Mouse (Mus musculus): Measurements from ENCODE around the gene Map6d1.

The Map6d1 gene

DNA sequence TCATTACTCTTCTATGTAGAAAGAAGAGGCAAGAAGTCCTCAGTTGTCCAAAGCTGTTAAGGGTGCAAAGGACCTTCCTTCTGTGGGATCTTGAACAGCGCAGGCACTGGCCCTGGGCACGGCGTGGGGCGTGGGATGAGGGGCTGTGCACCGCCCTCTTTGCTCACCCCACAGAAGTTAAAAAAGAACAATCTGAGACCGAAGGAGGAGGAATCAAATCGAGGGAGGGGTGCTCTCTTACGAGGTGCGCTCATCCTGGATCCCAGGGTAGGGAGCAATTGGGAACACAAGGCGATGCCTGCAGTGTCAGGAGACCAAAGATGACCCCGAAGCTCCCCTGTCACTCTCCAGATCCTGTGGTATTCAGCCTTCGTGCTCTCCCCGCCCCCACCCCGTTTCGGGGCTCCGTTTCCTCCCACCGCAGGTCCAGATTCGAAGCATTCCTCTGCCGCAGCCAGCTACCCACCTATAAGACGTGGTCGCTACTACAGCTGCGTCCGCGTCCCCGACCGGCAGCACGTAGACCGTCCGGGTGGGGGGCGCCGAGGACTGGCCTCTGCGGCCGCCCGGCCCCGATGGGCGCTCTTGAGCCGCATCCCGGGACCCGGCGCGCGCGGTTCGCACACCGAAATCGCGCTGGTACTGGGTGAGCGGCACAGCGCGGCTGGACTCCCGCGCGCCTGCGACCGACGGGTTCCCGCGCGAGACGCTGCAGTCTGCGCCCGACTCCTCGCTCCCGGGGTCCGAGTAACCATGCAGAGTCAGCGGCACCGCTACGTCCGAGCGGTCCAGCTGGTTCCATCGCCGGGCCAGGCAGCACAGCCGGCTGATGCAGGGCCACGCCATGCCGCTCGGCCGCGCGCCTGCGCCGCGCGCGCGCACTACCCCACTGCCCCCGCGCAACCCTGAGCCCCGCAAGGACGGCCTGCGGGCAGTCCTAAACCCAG lies at the start of gene Map6d1:
Map6d1 (minus strand) TSS at position 891 of the 947 bp plus-strand sequence.
- peak in 1 of 2 experiments; percentile 19 for DNase-seq (ENCODE audit: low spot score in 2 of 2)

- no peak for DNase-seq (ENCODE audit: low spot score in 2 of 2)
Measured at GRCm38 (mm10) chr16:20280238-20280637, 39.1 kb upstream of the Map6d1 start.

GRCm38 (mm10) chr16:20279395-20279794 lies 38.2 kb upstream of the Map6d1 start:
- no peak for DNase-seq (ENCODE audit: low spot score in 2 of 2)

DNA sequence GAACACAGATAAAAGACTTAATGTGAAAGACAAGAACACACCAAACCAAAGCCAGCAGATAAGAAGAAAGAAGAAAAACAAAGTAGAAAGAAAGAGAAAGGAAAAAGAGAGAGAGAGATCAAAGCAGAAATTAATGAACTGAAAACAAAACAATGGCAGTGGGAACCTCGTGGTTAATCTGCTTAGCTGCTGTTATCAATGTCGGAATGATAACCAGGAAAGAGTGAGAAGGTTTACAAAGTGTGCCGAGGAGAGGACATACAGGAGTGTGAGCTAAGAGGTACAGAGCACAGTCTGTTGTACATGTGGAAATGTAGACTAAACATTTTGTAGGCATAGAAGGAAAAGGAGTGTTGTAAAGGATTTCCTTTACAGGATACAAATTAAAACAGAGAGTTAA lies 31.8 kb upstream of the Map6d1 start:
- DNase-seq (ENCODE audit: low spot score in 2 of 2), result no peak

- DNase-seq (ENCODE audit: low spot score in 2 of 2), result no peak
Measured at GRCm38 (mm10) chr16:20271339-20271738, 30.2 kb upstream of the Map6d1 start.

DNA sequence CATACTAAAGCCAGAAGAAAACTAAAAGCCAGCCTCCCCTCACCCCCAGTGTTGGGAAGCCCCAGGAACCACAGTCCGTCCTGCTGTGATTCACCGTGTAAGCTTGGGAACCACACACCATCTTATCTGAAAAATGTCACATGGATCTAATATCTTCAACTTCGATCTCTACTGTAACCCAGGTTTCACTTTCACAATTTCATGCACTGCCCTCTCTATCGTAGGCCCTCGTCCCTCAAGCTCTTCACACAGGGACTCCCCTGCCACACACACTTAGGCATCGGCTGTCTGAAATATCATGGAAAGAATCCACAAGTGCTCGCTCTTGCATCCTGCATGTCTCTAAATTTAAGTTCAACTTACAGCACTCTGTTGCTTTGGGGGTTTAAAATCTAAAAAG lies 23.9 kb upstream of the Map6d1 start:
- no peak for DNase-seq (ENCODE audit: low spot score in 2 of 2)

- no peak for DNase-seq (ENCODE audit: low spot score in 2 of 2)
Measured at GRCm38 (mm10) chr16:20257926-20258325, 16.8 kb upstream of the Map6d1 start.

- DNase-seq (ENCODE audit: low spot score in 2 of 2), result no peak
Measured at GRCm38 (mm10) chr16:20248442-20249174, 7.5 kb upstream of the Map6d1 start.

DNA sequence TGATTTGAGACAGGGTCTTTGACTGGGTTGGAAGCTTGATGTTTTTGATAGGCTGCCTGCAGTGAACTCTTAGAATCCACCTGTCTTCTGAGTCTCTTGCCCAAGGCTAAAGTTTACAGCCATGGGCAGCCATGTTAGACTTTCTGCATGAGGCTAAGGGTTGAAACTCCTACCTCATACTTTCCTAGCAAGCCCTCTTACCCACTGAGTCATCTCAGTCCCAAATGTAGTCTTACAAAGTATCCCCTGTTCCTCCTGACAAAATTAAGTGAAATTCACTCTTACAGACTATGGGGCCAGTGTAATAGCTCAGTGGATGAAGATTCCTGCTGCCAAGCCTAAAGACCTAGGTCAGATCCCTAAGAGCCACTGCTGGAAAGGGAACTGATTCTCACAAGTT lies 5.9 kb upstream of the Map6d1 start:
- no peak for DNase-seq (ENCODE audit: low spot score in 2 of 2)

GRCm38 (mm10) chr16:20238646-20239045 lies 2.5 kb downstream of the Map6d1 start:
- no peak for DNase-seq (ENCODE audit: low spot score in 2 of 2)

DNA sequence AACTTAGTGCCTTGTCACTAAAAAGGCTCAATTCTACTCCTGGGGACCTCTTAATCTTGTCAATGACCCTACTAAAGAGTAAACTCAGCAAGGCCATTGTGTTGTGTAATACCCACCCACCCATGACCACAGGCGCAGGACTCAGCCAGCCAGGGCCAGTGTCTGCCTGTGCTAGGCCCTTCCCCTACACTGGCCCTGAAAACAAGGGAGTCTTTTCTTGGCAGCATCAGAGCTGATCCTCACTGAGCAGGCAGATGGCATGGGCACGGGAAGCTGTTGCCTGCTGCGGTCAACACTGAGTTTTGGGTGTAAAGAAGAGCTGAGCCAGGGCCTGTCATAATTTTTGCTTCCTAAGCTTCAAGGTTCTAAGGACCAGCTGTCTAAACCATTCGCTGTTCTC lies 3.7 kb downstream of the Map6d1 start:
- no peak for DNase-seq (ENCODE audit: low spot score in 2 of 2)

DNA sequence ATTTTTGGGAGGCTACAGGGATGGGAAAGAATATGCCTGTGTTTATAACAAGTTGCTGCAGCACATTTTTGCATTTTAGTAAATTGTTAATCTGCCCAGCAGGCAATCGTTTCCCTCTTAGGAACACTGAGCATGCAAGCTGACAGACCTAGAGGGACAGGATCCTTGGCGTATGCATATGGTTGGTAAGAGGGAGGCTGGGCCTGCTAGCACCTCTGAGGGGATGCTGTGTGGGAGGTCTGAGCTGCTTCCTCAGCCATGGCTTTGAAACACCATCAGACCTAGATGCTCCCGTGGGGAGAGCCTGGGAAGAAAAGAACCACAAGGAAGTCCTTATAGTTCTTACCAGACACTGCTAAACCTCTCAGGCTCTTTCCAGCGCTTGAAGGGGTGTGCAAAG lies 6.8 kb downstream of the Map6d1 start:
- DNase-seq (ENCODE audit: low spot score in 2 of 2), result no peak

DNA sequence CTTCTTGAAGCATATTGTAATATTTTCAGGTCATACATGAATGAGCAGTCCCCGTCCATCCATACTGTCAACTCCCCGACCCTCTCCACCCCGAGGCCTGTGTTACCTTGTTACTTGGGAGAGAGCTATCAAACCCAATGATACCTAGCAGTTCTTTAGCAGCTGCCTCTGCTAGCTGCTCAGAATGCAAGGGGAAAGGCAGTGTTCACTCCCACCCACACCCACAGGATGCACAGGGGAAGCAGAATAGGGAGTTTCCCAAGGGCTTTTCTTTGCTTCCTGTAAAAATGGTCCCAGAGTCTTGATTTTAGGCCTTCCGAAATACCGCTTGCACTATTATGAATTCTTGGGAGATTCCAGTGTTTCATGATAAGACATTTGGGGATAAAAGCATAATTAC lies 13.0 kb downstream of the Map6d1 start:
- DNase-seq (ENCODE audit: low spot score in 2 of 2), result no peak

- no peak for DNase-seq (ENCODE audit: low spot score in 2 of 2)
Measured at GRCm38 (mm10) chr16:20227504-20227903, 13.7 kb downstream of the Map6d1 start.

GRCm38 (mm10) chr16:20226676-20227075 lies 14.5 kb downstream of the Map6d1 start:
- no peak for DNase-seq (ENCODE audit: low spot score in 2 of 2)

DNA sequence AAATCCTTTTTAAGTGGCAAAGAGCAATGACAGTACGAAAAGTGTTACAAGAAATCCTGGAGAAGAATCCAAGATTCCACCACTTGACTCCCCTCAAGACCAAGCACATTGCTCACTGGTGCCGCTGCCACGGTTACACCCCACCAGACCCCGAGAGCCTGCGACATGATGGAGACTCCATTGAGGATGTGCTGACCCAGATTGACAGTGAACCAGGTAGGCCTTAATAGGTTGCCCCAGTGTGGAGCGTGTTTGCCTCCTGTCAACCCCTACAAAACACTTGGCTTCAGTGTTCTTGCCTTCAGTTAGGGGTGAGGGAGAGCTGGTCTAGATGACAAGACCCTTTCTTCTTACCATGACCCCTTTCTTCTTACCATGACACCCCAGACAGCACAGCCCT lies 18.4 kb downstream of the Map6d1 start:
- DNase-seq (ENCODE audit: low spot score in 2 of 2), result no peak

DNA sequence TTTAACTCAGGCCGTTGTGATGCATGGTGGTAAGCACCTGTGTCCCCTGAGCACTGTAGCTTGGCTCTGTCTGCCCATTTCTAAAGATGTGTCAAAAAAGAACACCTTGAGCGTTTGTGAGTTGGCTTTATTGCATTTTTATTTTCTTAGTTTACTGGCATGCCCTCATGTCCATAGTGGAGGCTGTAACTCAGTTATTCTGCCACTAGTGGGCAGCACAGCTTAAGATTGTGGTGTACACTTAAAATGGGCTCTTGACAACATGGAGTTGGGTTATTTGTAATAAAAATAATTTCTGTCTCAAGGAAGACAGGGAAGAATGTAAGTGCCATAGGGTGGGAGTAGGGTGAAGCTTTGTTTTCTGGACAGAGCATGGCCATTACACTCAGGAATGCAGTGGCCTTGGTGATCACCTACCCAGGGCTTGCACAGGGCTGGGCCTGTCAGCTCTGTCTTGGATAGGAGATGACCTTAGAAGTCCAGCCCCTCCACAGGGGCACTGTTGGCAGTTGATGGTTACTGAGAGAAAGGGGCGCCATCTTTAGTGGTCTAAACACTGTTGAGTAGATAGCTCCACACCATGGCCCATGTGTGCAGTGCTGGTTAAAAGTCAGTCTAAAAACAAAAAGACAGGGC lies 27.4 kb downstream of the Map6d1 start:
- DNase-seq (ENCODE audit: low spot score in 2 of 2), result peak in 1 of 2 experiments; percentile 58

GRCm38 (mm10) chr16:20199501-20200201 lies 41.5 kb downstream of the Map6d1 start:
- no peak for DNase-seq (ENCODE audit: low spot score in 2 of 2)

DNA sequence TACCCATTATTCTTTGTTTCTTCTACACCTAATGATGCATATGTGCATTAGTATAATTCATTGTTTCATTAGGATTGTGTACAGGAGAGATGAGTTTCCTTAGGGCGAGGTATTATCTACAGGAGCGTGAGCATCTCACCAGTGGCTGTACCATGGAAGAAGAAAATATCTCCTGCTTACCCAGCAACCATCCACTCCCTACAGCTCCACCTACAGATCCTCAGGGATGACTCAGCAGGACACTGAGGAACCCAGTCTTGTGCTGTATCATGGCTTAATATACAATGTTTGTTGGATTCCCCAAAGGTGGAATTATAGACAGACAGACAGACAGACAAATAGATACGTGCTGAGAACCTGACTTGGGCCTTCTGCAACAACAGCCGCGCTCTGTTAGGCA lies 44.2 kb downstream of the Map6d1 start:
- DNase-seq (ENCODE audit: low spot score in 2 of 2), result no peak

GRCm38 (mm10) chr16:20195546-20195945 lies 45.6 kb downstream of the Map6d1 start:
- peak in 1 of 2 experiments; percentile 55 for DNase-seq (ENCODE audit: low spot score in 2 of 2)

DNA sequence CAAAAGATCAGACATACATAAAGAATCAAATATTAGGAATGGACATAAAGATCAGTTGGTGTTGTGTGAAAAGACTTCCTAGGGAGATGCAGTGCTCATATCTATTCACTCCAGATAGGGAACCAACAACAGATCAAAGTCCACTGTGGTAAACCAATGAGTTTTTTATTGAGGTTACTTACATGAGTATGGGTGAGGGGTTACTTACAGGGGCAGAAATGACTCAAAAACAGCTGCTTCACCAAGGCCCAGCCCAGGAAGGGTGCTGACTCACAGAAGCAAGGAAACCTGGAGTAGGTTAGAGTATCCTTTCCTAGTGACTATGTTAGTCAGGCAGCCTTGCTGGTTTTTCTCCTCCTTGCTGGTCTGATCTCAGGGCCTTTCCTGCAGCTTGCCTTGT lies 49.1 kb downstream of the Map6d1 start:
- DNase-seq (ENCODE audit: low spot score in 2 of 2), result no peak

All from spleen, postnatal 10 days (tissue).